Mouse (Mus musculus) C2C12 (cell line): ENCODE measurements at regions not wholly inside any gene's neighbourhood (a gene's known extent, or its start where the extent isn't known, plus 50 kb on each side); places are given as distances from the start of the nearest gene placed in this dataset.

Source experiments
- H3K27me3 ChIP-seq: one replicate; pipeline ENCODE4 v1.6.1; 2011; ENCODE audit not compliant: control insufficient read depth, insufficient read depth, insufficient read length
- H3K36me3 ChIP-seq: one replicate; pipeline ENCODE4 v1.6.1; 2011; ENCODE audit not compliant: control insufficient read depth, insufficient read depth
- H3K4me3 ChIP-seq: one replicate; pipeline ENCODE4 v1.5.1; 2011; ENCODE audit warnings: mild to moderate bottlenecking, control low read depth; ENCODE audit not compliant: poor library complexity, insufficient read depth, severe bottlenecking
- H3K79me2 ChIP-seq: one replicate; pipeline ENCODE4 v1.6.1; 2011; ENCODE audit not compliant: control insufficient read depth, insufficient read depth
- H3K79me3 ChIP-seq: one replicate; pipeline ENCODE4 v1.6.1; 2011; ENCODE audit warnings: low read depth, control low read depth
- H3ac ChIP-seq: one replicate; pipeline ENCODE3; 2011; ENCODE audit warnings: low read depth; ENCODE audit not compliant: control insufficient read depth, insufficient read length
- CEBPB ChIP-seq: IDR thresholded peaks from one replicate; pipeline ENCODE4 v1.6.1; 2011; ENCODE audit warnings: low read depth, mild to moderate bottlenecking, control low read depth, moderate library complexity
- CTCF ChIP-seq: IDR thresholded peaks from one replicate; pipeline ENCODE4 v1.5.1; 2011; ENCODE audit not compliant: control insufficient read depth, insufficient read depth, insufficient read length
- FOSL1 ChIP-seq: IDR thresholded peaks from one replicate; pipeline ENCODE4 v1.8.0; 2011; ENCODE audit warnings: mild to moderate bottlenecking, low read length; ENCODE audit not compliant: poor library complexity, insufficient read depth, severe bottlenecking
- MAX ChIP-seq: IDR thresholded peaks from one replicate; pipeline ENCODE4 v1.6.1; 2011; ENCODE audit warnings: mild to moderate bottlenecking, control low read depth
- MYOD1 ChIP-seq: IDR thresholded peaks from one replicate; pipeline ENCODE4 v1.6.1; 2011; ENCODE audit warnings: low read depth; ENCODE audit not compliant: control insufficient read depth, insufficient read length
- MYOG ChIP-seq: IDR thresholded peaks from one replicate; pipeline ENCODE4 v1.6.1; 2011; ENCODE audit not compliant: control insufficient read depth, insufficient read length; ENCODE audit errors: extremely low read depth
- USF1 ChIP-seq: IDR thresholded peaks from one replicate; pipeline ENCODE4 v1.6.1; 2011; ENCODE audit warnings: low read depth, mild to moderate bottlenecking, control low read depth, moderate library complexity

GRCm38 (mm10) chr14:48058234-48058868 is 62.3 kb upstream of the Peli2 start:
- Histone ChIP-seq H3K79me3 (no peaks in the 10 kb centered on the region), H3K4me3 (no peak overlapping the region), H3ac (no peak overlapping the region), H3K79me2 (no peaks in the 10 kb centered on the region), H3K27me3 (no peaks in the 10 kb centered on the region), H3K36me3 (no peaks in the 10 kb centered on the region)
- TF ChIP-seq USF1: no peak
- no peak for TF ChIP-seq MAX
- no peak for TF ChIP-seq MYOD1
- no peak for TF ChIP-seq MYOG
- no peak for TF ChIP-seq FOSL1
- no peak for TF ChIP-seq CEBPB
- no peak for TF ChIP-seq CTCF

- H3K36me3 ChIP-seq: no peaks in the 10 kb centered on the region
- H3K79me3 ChIP-seq: no peaks in the 10 kb centered on the region
- no peak overlapping the region for H3ac ChIP-seq
- H3K27me3 ChIP-seq: no peaks in the 10 kb centered on the region
- H3K79me2 ChIP-seq: no peaks in the 10 kb centered on the region
- TF ChIP-seq USF1: no peak
- no peak for TF ChIP-seq MYOG
- no peak for TF ChIP-seq MYOD1
- TF ChIP-seq CTCF: no peak
- TF ChIP-seq CEBPB: no peak
- no peak for TF ChIP-seq MAX
- TF ChIP-seq FOSL1: no peak
- no peak overlapping the region for H3K4me3 ChIP-seq
These were observed 60.8 kb upstream of the Peli2 start for GRCm38 (mm10) chr14:48059664-48060455.

- Histone ChIP-seq H3K27me3 (no peaks in the 10 kb centered on the region), H3K4me3 (no peak overlapping the region), H3ac (no peak overlapping the region), H3K36me3 (no peaks in the 10 kb centered on the region), H3K79me3 (no peaks in the 10 kb centered on the region), H3K79me2 (no peaks in the 10 kb centered on the region)
- no peak for TF ChIP-seq MAX
- no peak for TF ChIP-seq MYOD1
- no peak for TF ChIP-seq USF1
- TF ChIP-seq FOSL1: no peak
- TF ChIP-seq MYOG: no peak
These were observed 52.0 kb upstream of the Peli2 start for GRCm38 (mm10) chr14:48068641-48069040.
